Mouse (Mus musculus) layer of hippocampus, postnatal 10 days (tissue): ENCODE results near the gene Mast4. TPM values are rescaled to one million over a fixed set of nuclear protein-coding genes. Genes with fewer than 3 reads are reported as not detected.

Experiments used
- DNase-seq, 2 experiments: peaks; one replicate each; pipeline ENCODE4 v3.0.0; 2021; ENCODE audit warnings: low spot score in 2 of 2
- total RNA-seq, 2 experiments: library from RNA; stranded (reverse); gene quantifications; 2 replicates each; pipeline ENCODE4 v1.2.3; 2021

Gene Mast4
- total RNA-seq, 2 experiments from 2014 or later: 37.9 to 39.3 TPM

DNA sequence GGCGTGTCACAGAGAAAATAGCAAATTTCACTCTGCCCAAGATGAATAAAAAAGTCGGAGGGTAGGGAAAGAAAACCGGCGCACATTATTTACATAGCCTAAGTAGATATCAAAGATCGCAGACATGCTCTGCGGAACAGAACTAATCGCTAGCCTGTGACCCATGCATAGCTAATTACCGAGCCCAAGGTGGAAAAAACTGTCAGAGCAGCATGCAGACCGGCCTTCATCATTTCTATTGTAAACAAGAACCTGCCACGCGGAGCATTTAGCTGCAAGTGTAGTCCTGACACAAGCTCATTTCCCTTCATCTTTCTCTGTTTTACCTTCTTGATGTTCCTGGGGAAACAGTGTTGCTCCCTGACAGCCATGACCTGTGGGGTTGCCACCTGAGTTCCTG is 342.4 kb downstream of the Mast4 start:
- DNase-seq: no peak

DNA sequence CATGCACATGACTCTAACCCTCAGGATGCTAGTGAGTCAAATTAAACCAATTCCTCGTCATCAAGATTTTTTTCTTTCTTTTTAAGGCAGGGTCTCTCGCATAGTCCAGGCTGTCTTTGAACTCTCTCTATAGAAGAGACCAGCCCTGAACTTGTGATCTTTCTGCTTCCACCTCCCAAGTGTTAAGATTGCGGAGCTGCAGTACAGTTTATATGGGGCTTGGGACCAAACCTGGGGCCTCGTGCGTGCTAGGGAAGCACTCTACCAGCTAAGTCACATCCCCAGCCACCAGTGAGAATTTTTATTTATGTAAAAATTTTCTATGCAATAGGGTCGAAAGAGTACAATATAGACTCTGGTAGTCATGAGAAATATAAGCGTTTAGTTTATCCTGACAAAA is 343.1 kb downstream of the Mast4 start:
- DNase-seq: no peak

GRCm38 (mm10) chr13:102990085-102990484 is 344.2 kb downstream of the Mast4 start:
- DNase-seq: no peak

GRCm38 (mm10) chr13:102989616-102990015 is 344.7 kb downstream of the Mast4 start:
- DNase-seq: no peak

- no peak for DNase-seq
Observed at GRCm38 (mm10) chr13:102988976-102989375, 345.3 kb downstream of the Mast4 start.

DNA sequence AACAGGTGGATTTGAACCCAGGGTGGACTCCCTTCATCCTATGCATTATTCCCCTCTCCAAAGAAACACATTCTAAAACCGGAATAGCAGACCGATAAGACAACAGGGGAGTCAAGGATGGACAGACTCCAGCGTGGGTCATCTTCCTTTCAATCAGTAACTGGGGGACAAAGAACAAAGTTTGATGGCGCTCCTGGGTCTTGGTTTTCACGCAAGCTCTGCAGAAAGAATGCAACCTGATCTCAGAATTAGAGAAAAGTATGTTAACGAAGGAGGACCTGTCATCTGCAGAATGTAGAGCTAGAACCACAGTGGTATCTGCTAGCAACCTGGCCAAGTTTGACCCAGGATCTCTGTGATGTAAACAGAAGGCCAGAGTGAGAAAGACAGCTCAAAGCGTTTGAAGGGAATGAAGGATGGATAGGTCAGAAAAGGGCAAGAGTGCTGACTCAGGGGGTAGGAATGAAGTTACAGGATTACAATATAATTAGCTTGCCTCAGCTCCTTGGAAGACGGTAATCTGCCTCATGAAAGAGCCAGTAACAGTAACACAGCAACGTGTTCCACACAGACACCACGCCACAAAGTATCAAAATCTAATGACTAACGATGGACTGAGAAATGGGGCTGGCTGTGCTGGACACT is 345.9 kb downstream of the Mast4 start:
- DNase-seq: no peak

GRCm38 (mm10) chr13:102984550-102984949 is 349.7 kb downstream of the Mast4 start:
- no peak for DNase-seq

DNA sequence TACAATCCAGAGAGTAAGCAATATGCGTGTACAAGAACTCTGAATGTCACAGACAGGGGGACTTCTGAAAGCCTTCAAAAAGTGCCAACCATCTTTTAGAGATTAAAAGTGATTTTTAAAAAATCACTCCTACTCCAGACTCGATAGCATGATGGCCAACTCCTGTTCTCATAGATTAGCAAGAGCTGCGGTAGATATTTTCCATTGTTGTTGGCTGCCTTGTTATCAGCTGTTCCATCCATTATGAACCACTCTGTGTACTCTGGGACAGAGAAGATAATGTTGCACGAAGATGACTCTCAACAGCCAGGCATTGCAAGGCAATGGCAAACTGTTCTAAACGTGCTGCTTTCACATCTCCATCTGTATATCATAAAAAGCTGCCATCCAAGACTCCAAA is 360.4 kb downstream of the Mast4 start:
- DNase-seq: no peak

GRCm38 (mm10) chr13:102963471-102963870 is 370.8 kb downstream of the Mast4 start:
- no peak for DNase-seq

DNA sequence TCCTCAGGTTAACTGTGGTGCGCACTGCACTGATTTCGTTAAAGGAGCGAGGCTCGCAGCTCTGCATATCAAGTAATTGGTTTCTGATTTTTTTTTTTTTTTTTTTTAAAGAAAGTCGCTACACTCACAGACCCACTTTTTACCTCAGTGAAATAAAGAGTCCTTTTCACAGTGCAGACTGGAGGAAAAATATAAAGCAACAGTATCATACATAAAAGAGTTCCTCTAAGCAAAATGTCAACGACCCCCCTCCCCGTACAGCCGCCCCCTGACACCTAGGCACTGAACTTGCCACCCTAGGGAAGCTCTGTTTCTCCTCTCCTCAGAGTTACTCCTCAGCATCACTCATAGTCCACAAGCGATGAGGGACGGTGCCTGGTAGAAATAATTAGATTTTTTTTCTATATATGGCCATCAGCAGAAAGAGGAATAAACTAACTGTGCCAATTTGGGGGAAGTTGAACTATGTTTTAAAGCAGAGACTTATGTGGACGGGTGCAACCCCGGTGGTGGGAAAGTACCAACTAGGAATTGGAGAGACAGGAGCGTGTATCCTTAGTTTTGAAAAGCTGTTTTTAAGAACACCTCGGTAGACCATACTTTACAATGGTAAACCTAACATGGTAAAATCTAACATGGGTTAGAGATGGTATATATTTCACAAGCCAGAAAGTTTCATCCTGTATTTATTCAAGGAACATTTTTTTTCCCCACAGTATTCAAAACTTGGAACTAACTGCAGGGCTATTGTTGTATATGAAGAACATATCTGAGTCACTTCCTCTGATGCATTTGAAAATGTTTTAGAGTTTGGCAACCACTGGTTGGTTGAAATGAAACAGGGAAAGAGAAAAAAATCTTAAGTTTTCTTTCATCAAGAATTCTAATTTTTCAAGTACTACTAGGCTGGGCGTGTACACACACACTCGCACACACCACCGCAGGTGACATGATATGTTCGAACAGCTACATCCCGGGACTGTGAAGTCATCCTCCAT is 375.7 kb downstream of the Mast4 start:
- DNase-seq: no peak

GRCm38 (mm10) chr13:102957508-102958272 is 376.6 kb downstream of the Mast4 start:
- DNase-seq: peak in 1 of 2 experiments; percentile 55

GRCm38 (mm10) chr13:102955506-102955905 is 378.8 kb downstream of the Mast4 start:
- DNase-seq: no peak

DNA sequence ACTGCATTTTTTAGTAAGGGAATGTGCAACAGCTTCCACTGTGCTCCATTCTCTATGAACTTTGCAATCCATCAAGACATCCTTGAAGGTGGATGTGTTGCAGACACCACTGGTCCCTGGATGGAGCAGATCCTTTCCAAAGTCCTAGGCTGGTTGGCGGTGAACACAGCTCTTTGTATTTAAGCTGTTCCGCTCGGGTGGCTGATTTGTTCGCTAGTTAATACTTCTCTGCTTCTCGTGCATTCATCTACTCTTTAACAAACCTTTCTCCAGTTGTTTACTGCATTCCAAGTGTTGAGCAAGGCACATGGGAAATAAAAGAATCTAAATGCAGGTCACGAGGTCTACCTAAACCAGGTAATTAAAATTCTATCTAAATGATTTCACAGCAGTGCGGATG is 384.5 kb downstream of the Mast4 start:
- no peak for DNase-seq

DNA sequence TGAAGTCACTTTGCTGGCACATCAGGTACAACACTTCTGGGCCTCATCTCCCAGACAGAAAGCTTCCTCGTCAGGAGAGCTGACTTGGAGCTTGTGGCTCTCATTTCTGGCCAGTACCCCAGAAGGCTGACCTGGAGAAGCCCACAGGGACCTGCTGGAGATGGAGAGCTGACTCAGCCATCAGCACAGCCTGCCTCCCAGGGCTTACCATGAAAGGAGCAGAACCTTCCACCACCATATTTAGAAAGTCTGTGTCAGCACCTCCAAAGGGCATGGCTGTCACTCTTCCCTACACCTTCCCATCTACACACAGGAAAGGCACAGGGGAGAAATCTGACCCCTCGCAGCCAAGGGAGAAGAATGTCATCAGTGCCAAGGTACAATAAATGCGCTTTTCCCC is 385.3 kb downstream of the Mast4 start:
- DNase-seq: no peak

GRCm38 (mm10) chr13:102947546-102947945 is 386.8 kb downstream of the Mast4 start:
- peak in 1 of 2 experiments; percentile 17 for DNase-seq

GRCm38 (mm10) chr13:102946024-102946821 is 388.1 kb downstream of the Mast4 start:
- DNase-seq: peak in 1 of 2 experiments; percentile 46

DNA sequence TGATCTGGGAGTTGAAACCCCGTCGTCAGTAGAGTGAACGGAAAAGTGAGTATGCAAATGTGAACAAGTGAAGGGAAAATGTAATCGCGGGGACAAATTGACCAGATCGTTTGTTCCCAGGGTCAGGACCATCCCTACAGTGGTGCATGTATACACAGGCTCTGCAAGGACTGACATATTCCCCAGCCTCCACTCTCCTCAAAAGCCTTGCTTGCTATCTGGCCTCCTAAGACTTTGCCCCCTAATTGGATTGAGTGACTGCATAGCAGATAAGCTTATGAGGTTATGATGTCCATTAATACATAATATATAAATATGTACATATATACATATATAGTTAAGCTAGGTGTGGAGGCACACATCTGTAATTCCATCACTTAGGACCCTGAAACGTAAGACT is 388.8 kb downstream of the Mast4 start:
- DNase-seq: no peak

GRCm38 (mm10) chr13:102944516-102944915 is 389.8 kb downstream of the Mast4 start:
- DNase-seq: no peak

DNA sequence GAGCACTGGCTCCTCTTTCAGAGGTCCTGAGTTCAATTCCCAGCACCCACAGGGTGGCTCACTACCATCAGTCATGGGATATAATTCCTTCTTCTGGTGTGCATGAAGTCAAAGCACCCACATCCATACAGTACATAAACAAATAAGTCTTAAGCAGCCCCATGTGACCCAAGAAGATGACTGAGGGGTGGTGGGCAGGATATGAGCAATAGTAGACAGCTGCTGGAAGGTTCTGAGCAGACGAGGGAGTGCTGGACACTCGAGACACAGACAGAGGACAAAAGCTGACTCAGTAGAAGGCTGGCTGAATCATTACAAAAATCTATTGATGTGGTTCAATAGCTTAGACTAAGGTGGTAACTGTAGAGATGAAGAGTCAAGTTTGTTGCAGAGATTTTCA is 391.7 kb downstream of the Mast4 start:
- no peak for DNase-seq

DNA sequence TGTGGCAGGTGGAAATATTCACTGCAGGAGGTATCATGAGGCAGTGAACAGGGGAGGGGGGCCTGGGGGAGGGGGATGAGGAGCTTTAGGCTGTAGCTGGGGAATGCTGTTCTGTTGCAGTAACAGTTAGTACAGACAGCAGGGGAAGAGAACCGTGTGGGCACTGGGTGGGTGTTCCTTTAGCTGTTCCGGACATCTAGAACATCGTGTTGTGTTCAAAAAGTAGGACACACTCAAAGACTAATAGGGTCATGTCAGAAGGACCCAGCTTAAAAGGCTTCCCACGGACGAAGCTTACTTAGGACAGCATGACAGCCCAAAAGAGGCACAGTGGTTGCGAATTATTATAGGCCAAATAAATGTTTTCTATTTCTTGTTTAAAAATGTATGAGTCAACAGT is 393.8 kb downstream of the Mast4 start:
- no peak for DNase-seq

DNA sequence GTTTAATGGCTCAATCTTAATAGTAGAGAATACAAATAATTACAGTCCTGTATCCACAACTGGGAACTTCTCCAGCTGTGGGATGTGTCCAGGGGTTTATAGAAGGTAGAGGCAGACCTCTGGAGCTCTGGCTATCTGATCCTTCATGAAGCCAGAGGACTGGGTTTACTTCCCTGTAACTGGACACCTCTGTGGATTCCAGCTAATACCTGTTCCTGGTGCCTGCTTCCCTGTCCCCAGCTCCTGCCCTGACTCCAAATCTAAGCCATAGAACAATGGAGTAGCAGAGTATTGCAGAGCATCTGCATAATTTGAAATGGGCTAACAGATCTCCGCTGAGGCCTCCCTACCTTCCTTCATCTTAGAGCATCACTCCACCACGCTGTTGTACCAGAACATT is 398.1 kb downstream of the Mast4 start:
- DNase-seq: no peak
